Mouse (Mus musculus) brain, adult 2 months (tissue): ENCODE measurements around the gene Zfp609.
A peak's percentile ranks its signal among the peaks of the same experiment; 100 is the strongest.
"Not testable (repeated sequence)": the region's sequence is repeated elsewhere in the genome, so short reads cannot be mapped to it uniquely, and the experiment has no call there.

ENCODE experiments used
- DNase-seq: peaks from one replicate; pipeline ENCODE4 v3.0.0; 2011; ENCODE audit warnings: low read depth, low spot score

Gene Zfp609

GRCm38 (mm10) chr9:65724471-65725290 lies 102.7 kb downstream of the Zfp609 start:
- DNase-seq: peak; percentile 77

GRCm38 (mm10) chr9:65721161-65721566 lies 106.2 kb downstream of the Zfp609 start:
- no peak for DNase-seq

- no peak for DNase-seq
Observed at GRCm38 (mm10) chr9:65718195-65718594, 109.2 kb downstream of the Zfp609 start.

- no peak for DNase-seq
Observed at GRCm38 (mm10) chr9:65703926-65704595, 123.3 kb downstream of the Zfp609 start.

- DNase-seq: no peak
Observed at GRCm38 (mm10) chr9:65703241-65703640, 124.1 kb downstream of the Zfp609 start.

- no peak for DNase-seq
Observed at GRCm38 (mm10) chr9:65702286-65702685, 125.1 kb downstream of the Zfp609 start.

- DNase-seq: no peak
Observed at GRCm38 (mm10) chr9:65700504-65700903, 126.9 kb downstream of the Zfp609 start.

- no peak for DNase-seq
Observed at GRCm38 (mm10) chr9:65697992-65698391, 129.4 kb downstream of the Zfp609 start.

GRCm38 (mm10) chr9:65697356-65697755 lies 130.0 kb downstream of the Zfp609 start:
- no peak for DNase-seq

- peak; percentile 58 for DNase-seq
Observed at GRCm38 (mm10) chr9:65696337-65696736, 131.0 kb downstream of the Zfp609 start.

- DNase-seq: peak; percentile 94
Observed at GRCm38 (mm10) chr9:65695646-65696045, 131.7 kb downstream of the Zfp609 start.

- no peak for DNase-seq
Observed at GRCm38 (mm10) chr9:65692959-65693603, 134.3 kb downstream of the Zfp609 start.

GRCm38 (mm10) chr9:65692466-65692865 lies 134.9 kb downstream of the Zfp609 start:
- no peak for DNase-seq

- DNase-seq: not testable (repeated sequence)
Observed at GRCm38 (mm10) chr9:65689869-65690268, 137.5 kb downstream of the Zfp609 start.

- DNase-seq: no peak
Observed at GRCm38 (mm10) chr9:65684704-65685103, 142.7 kb downstream of the Zfp609 start.

GRCm38 (mm10) chr9:65682994-65683393 lies 144.4 kb downstream of the Zfp609 start:
- peak; percentile 49 for DNase-seq

- no peak for DNase-seq
Observed at GRCm38 (mm10) chr9:65682183-65682582, 145.2 kb downstream of the Zfp609 start.

- peak; percentile 78 for DNase-seq
Observed at GRCm38 (mm10) chr9:65681634-65681940, 145.8 kb downstream of the Zfp609 start.

GRCm38 (mm10) chr9:65680938-65681633 lies 146.3 kb downstream of the Zfp609 start:
- DNase-seq: no peak

- peak; percentile 58 for DNase-seq
Observed at GRCm38 (mm10) chr9:65679181-65679761, 148.1 kb downstream of the Zfp609 start.

GRCm38 (mm10) chr9:65677119-65677462 lies 150.3 kb downstream of the Zfp609 start:
- no peak for DNase-seq
